Mouse (Mus musculus) adrenal gland, postnatal 36 days (tissue): Measurements from ENCODE around the gene Tax1bp1. TPM values are rescaled to one million over a fixed set of nuclear protein-coding genes. Genes with fewer than 3 reads are reported as not detected.
A peak's percentile ranks its signal among the peaks of the same experiment; 100 is the strongest.
"Not testable (repeated sequence)": the region's sequence is repeated elsewhere in the genome, so short reads cannot be mapped to it uniquely, and the experiment has no call there.

Source experiments
- DNase-seq, 2 experiments: peaks; one replicate each; pipeline ENCODE4 v3.0.0; 2021; ENCODE audit warnings: mixed read lengths in 1 of 2
- long read RNA-seq, 2 experiments: library from polyadenylated mRNA; stranded (forward); transcript quantifications; one replicate each; pipeline ENCODE4 v2.0.0; 2021; ENCODE audit warnings: borderline sequencing depth in 2 of 2
- total RNA-seq, 2 experiments: library from RNA; stranded (reverse); gene quantifications; 2 replicates each; pipeline ENCODE4 v1.2.3; 2021

Gene Tax1bp1
- total RNA-seq = 100 to 1,000 TPM; 186 to 191 TPM
- long read RNA-seq, experiment 1, transcript Tax1bp1-201 (18 exons, 3,285 nt) = major isoform, 125 of 198 reads
- long read RNA-seq, experiment 1, partial matches to known transcripts = 62 of 198 reads
- long read RNA-seq, experiment 1, other reads (novel, unspliced or antisense) = 11 of 198 reads
- long read RNA-seq, experiment 2, transcript Tax1bp1-201 (18 exons, 3,285 nt) = major isoform, 38 of 46 reads
- long read RNA-seq, experiment 2, partial matches to known transcripts = 6 of 46 reads
- long read RNA-seq, experiment 2, other reads (novel, unspliced or antisense) = 2 of 46 reads

- peak; percentile 96 for DNase-seq
Observed at GRCm38 (mm10) chr6:52713104-52713896, at the start of gene Tax1bp1. Gene Tax1bp1, plus strand, starts transcription at chr6:52713729.

GRCm38 (mm10) chr6:52667641-52668040 is 45.9 kb upstream of the Tax1bp1 start:
- DNase-seq = no peak

- DNase-seq = not testable (repeated sequence)
Observed at GRCm38 (mm10) chr6:52669878-52670277, 43.7 kb upstream of the Tax1bp1 start.

- no peak for DNase-seq
Observed at GRCm38 (mm10) chr6:52671791-52672190, 41.7 kb upstream of the Tax1bp1 start.

GRCm38 (mm10) chr6:52672539-52672938 is 41.0 kb upstream of the Tax1bp1 start:
- DNase-seq = no peak

GRCm38 (mm10) chr6:52673706-52674105 is 39.8 kb upstream of the Tax1bp1 start:
- DNase-seq = no peak

GRCm38 (mm10) chr6:52674541-52674940 is 39.0 kb upstream of the Tax1bp1 start:
- no peak for DNase-seq

GRCm38 (mm10) chr6:52675222-52675921 is 38.2 kb upstream of the Tax1bp1 start:
- DNase-seq = peak in 1 of 2 experiments; percentile 26

- not testable (repeated sequence) for DNase-seq
Observed at GRCm38 (mm10) chr6:52677534-52677933, 36.0 kb upstream of the Tax1bp1 start.

GRCm38 (mm10) chr6:52679565-52679964 is 34.0 kb upstream of the Tax1bp1 start:
- no peak for DNase-seq

- DNase-seq = no peak
Observed at GRCm38 (mm10) chr6:52680458-52681032, 33.0 kb upstream of the Tax1bp1 start.

GRCm38 (mm10) chr6:52681847-52682485 is 31.6 kb upstream of the Tax1bp1 start:
- DNase-seq = no peak

- no peak for DNase-seq
Observed at GRCm38 (mm10) chr6:52682607-52683006, 30.9 kb upstream of the Tax1bp1 start.

GRCm38 (mm10) chr6:52686901-52687500 is 26.5 kb upstream of the Tax1bp1 start:
- DNase-seq = no peak

- no peak for DNase-seq
Observed at GRCm38 (mm10) chr6:52690365-52690764, 23.2 kb upstream of the Tax1bp1 start.

GRCm38 (mm10) chr6:52691800-52692199 is 21.7 kb upstream of the Tax1bp1 start:
- no peak for DNase-seq

- peak; percentile 73 to 78 for DNase-seq
Observed at GRCm38 (mm10) chr6:52692451-52693063, 21.0 kb upstream of the Tax1bp1 start.

GRCm38 (mm10) chr6:52697964-52698535 is 15.5 kb upstream of the Tax1bp1 start:
- DNase-seq = no peak

GRCm38 (mm10) chr6:52699050-52699449 is 14.5 kb upstream of the Tax1bp1 start:
- no peak for DNase-seq

GRCm38 (mm10) chr6:52699899-52700298 is 13.6 kb upstream of the Tax1bp1 start:
- DNase-seq = no peak

GRCm38 (mm10) chr6:52703263-52703662 is 10.3 kb upstream of the Tax1bp1 start:
- no peak for DNase-seq
